15 mouse cellular contexts compared by ENCODE assay signal in genomic region chr7:136742171-136742570, GRCm38 (mm10).
"Had no signal": no experiment of that assay in that cellular context is flagged by ENCODE, and none has a peak within 500 bp of the region (broad histone marks: within the 10 kb centered on the region; RNA-seq: fewer than 3 reads in every experiment).

No protein-coding gene starts in this region.

- H3K4me1 ChIP-seq: stomach, embryonic 15.5 days had no signal

- H3K9me3 ChIP-seq: neural tube, embryonic 15.5 days; stomach, embryonic 15.5 days had no signal

- H3K27ac ChIP-seq: neural tube, embryonic 15.5 days; stomach, embryonic 15.5 days; stomach, postnatal 0 days had no signal

- H3K27me3 ChIP-seq: neural tube, embryonic 15.5 days; stomach, embryonic 15.5 days had no signal

- H3K4me2 ChIP-seq: neural tube, embryonic 15.5 days; stomach, embryonic 15.5 days had no signal

- H3K9ac ChIP-seq: neural tube, embryonic 15.5 days; stomach, embryonic 15.5 days had no signal

- DNase-seq: retina, postnatal 1 day; right cerebral cortex, adult 18-20 months; right cerebral cortex, postnatal 14 days; right cerebral cortex, postnatal 25 days; right cerebral cortex, postnatal 4 days; spleen, adult 18-20 months; thymus, adult 18-20 months; thymus, adult 2 months; thymus, postnatal 14 days; thymus, postnatal 25 days; thymus, postnatal 36 days; thymus, postnatal 4 days had no signal

- H3K36me3 ChIP-seq: neural tube, embryonic 15.5 days; stomach, embryonic 15.5 days had no signal

- H3K4me3 ChIP-seq: neural tube, embryonic 15.5 days; stomach, embryonic 15.5 days had no signal
